Mouse (Mus musculus) heart, embryonic 13.5 days (tissue): ENCODE measurements around the gene Limk2. TPM values are rescaled to one million over a fixed set of nuclear protein-coding genes. Genes with fewer than 3 reads are reported as not detected.
A peak's percentile ranks its signal among the peaks of the same experiment; 100 is the strongest.

Source experiments
- ATAC-seq: fragments of 200-750 bp; cut with Nextera tagmentation; 2 replicates; pipeline ENCODE4 v1.8.0; 2017; ENCODE audit warnings: moderate TSS enrichment; ENCODE audit not compliant: insufficient number of reproducible peaks, low FRiP score, low TSS enrichment; ENCODE audit errors: extremely low read depth
- H3K27ac ChIP-seq: fragments of 300-500 bp; sonication (generic); replicated peaks from 2 replicates; pipeline ENCODE4 v1.5.1; 2015; ENCODE audit warnings: moderate library complexity, mild to moderate bottlenecking, inconsistent platforms
- H3K27me3 ChIP-seq: fragments of 300-500 bp; sonication (generic); replicated peaks from 2 replicates; pipeline ENCODE4 v1.6.1; 2015; ENCODE audit warnings: mild to moderate bottlenecking, inconsistent platforms
- H3K36me3 ChIP-seq: fragments of 300-500 bp; sonication (generic); 2 replicates; pipeline ENCODE4 v1.6.1; 2015; ENCODE audit warnings: mild to moderate bottlenecking, inconsistent platforms
- H3K4me1 ChIP-seq: fragments of 300-500 bp; sonication (generic); 2 replicates; pipeline ENCODE4 v1.6.1; 2015; ENCODE audit warnings: inconsistent platforms
- H3K4me2 ChIP-seq: fragments of 300-500 bp; sonication (generic); 2 replicates; pipeline ENCODE4 v1.6.1; 2015; ENCODE audit warnings: inconsistent platforms, mild to moderate bottlenecking, moderate library complexity
- H3K4me3 ChIP-seq: fragments of 300-500 bp; sonication (generic); 2 replicates; pipeline ENCODE4 v1.5.1; 2015; ENCODE audit warnings: moderate library complexity, mild to moderate bottlenecking, inconsistent platforms
- H3K9ac ChIP-seq: fragments of 300-500 bp; sonication (generic); 2 replicates; pipeline ENCODE4 v1.6.1; 2015; ENCODE audit warnings: inconsistent platforms, mild to moderate bottlenecking, moderate library complexity
- H3K9me3 ChIP-seq: fragments of 300-500 bp; sonication (generic); 2 replicates; pipeline ENCODE4 v1.6.1; 2016; ENCODE audit warnings: inconsistent platforms
- WGBS: fragments of 180-500 bp; shearing (Covaris S2); methylation state at CpG from one replicate; pipeline ENCODE4 v1.1.7; 2015; ENCODE audit warnings: mixed read lengths; 5-methylcytosine and 5-hydroxymethylcytosine counted together
- polyA plus RNA-seq: library from polyadenylated mRNA; unstranded; fragments of >200 nt; fragmentation: Nextera tagmentation; extraction: Ambion mirVana; gene quantifications from 2 replicates; pipeline ENCODE4 v1.2.1, GENCODE M21; 2015

Limk2 gene
- polyA plus RNA-seq, 1 experiment from 2014 or later = 50.4 TPM

DNA sequence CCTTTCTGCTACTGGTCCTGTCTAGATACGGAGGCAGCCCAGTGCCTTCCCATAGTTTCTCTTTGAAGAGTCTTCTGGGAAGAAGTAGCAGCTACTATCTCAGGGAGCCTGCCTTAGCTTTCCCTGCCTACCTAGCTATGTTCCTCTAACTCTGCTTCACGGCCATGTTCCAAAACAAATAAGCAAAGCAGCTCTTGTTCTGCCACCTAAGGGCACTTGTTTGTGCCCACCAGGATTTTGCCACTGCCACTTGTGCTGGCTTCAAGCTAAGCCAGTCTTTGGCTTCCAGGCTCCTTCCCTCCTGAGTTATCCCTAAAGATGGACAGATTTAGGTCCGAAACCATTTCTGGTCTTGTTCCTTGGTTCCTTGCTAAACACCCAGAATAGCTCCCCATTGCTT lies 3.1 kb upstream of the Limk2 start:
- H3K36me3 ChIP-seq = peaks cover 32% of the 10 kb centered on the region
- 67% methylated on average over 3 of the region's 3 CpGs for WGBS
- H3K9me3 ChIP-seq = no peaks in the 10 kb centered on the region
- H3K4me1 ChIP-seq = peaks cover 19% of the 10 kb centered on the region
- no peaks in the 10 kb centered on the region for H3K27me3 ChIP-seq
- H3K4me3 ChIP-seq = no peak overlapping the region
- H3K4me2 ChIP-seq = no peak overlapping the region
- no peak overlapping the region for H3K9ac ChIP-seq
- ATAC-seq = no peak
- H3K27ac ChIP-seq = no peak overlapping the region

DNA sequence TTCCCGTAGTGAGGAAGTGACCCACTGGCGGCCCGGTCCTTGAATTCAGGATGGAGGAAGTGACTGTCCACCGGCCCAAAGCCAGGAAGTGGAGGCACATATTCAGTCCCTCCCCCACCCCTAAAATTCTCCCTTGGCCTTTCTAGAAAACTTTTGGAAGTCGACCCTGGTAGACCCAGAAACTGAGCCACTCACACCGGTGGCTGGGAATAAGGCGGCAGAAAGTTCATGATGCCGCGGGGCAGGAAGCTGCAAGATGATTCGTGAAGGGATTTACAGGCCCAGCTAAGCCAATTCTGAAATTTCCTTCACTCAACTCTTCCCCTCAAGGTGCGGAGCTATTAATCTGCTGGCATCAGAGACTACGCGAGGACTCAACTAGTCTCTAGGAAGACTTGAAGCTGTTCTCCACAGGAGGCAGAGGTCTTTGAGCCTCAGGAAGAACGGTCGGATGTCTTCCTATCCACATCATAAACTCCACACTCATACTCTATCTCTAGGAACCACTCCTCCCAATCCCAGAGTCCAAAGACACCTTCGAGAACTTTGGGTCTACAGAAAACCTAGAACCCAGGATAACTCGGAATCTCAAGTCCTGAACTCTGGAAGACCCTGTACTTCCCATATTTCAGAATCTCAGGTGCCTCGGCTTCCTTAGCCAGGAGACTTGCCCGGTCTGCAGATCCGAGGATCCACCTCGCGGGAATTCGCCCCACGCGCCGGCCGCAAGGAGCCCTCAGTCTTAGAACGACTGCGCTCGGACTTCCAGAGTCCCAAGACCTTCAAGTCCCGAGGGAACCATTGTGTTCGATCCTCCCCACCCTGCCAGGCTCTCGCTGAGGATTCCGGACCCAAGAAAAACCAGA lies 625 bp downstream of the Limk2 start:
- Histone ChIP-seq H3K4me1 (peaks cover 20% of the 10 kb centered on the region), H3K27ac (peak overlapping the region; percentile 71), H3K9ac (peak overlapping the region; percentile 84), H3K27me3 (no peaks in the 10 kb centered on the region), H3K36me3 (no peaks in the 10 kb centered on the region), H3K9me3 (no peaks in the 10 kb centered on the region), H3K4me3 (peak overlapping the region; percentile 76), H3K4me2 (peak overlapping the region; percentile 92)
- no peak for ATAC-seq
- WGBS = 4% methylated on average over 34 of the region's 34 CpGs

DNA sequence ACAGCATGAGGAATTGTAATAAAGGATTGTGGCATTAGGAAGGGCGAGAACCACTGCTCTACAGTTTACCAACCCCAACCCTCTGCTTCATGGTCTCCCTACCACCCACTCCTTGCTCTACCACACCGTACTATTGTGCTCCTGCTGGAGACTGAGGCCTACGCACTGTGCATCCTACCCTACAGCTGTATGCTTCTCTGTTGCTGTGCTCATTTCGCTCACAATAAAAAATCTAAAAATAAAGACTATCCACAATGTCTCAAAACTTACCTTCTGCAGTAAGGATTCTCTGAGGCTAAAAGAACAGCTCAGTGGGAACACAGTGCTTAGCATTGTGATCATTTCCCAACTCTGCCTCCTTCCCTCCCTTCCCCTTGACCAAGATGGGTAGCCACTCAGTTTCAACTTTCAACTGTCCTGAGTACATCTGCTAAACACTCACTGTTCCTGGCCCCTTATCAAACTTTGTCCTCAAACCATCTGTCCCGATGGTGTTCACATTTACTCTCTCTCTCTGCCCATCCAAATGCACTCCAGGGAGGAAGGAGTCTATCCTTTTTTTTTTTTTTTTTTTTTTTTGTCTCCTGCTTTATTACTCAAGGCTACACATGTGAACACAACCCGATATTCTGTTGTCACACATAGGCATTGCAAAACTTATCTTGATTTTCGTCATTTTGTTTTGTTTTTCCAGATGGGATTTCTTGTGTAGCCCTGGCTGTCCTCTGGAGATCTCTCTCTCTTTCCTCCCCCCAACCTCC lies 4.5 kb downstream of the Limk2 start:
- Histone ChIP-seq H3K9ac (no peak overlapping the region), H3K4me3 (no peak overlapping the region), H3K9me3 (no peaks in the 10 kb centered on the region), H3K27me3 (no peaks in the 10 kb centered on the region), H3K4me2 (no peak overlapping the region), H3K27ac (no peak overlapping the region), H3K4me1 (peaks cover 21% of the 10 kb centered on the region), H3K36me3 (no peaks in the 10 kb centered on the region)
- WGBS = 71% methylated on average over 7 of the region's 7 CpGs
- ATAC-seq = no peak

DNA sequence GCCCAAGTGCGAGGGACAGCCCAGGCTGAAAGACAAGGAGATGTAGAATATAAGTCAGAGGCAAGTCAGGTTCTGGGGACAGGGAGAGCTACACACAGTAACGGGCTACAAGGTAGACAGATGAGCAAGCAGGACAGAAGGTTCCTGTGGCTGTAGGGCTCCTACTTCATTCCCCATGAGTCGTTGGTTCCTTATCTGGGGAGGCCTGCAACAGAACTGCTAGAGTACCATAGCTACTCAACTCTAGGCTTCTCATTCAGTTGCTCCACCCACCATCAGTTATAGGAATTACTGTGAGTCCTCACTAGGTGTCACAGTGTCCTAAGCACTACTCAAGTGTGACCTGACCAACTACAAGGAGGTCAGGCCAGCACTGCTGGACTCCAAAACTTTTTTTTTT lies 6.0 kb downstream of the Limk2 start:
- H3K9ac ChIP-seq = no peak overlapping the region
- no peak overlapping the region for H3K4me3 ChIP-seq
- no peaks in the 10 kb centered on the region for H3K36me3 ChIP-seq
- H3K4me2 ChIP-seq = no peak overlapping the region
- no peak overlapping the region for H3K27ac ChIP-seq
- no peaks in the 10 kb centered on the region for H3K27me3 ChIP-seq
- H3K4me1 ChIP-seq = peaks cover 13% of the 10 kb centered on the region
- no peak for ATAC-seq
- H3K9me3 ChIP-seq = no peaks in the 10 kb centered on the region
- WGBS = 60% methylated on average over 3 of the region's 3 CpGs

DNA sequence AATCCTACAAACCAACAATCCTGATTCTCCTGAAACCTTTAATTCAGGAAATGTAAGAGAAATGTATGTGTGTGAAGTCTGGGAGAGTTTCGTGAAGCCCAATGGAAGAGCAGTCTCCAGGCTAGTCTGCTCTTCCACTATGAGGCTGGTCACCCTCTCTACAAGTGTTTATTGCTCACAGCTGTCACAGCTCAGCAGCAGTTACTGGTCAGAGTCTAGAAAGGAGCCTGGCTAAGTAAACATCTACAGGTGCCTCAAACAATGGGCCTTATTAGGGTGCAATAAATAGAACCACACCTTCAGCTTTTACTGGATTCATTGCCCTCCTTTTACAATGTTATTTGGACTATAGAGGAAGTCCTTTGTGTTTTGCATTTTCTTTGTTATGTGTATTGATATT lies 10.7 kb downstream of the Limk2 start:
- no peak overlapping the region for H3K4me2 ChIP-seq
- H3K27me3 ChIP-seq = no peaks in the 10 kb centered on the region
- ATAC-seq = no peak
- H3K4me1 ChIP-seq = peaks cover 16% of the 10 kb centered on the region
- no peak overlapping the region for H3K27ac ChIP-seq
- H3K36me3 ChIP-seq = peaks cover 18% of the 10 kb centered on the region
- 91% methylated on average over 1 of the region's 1 CpGs for WGBS
- no peaks in the 10 kb centered on the region for H3K9me3 ChIP-seq
- no peak overlapping the region for H3K4me3 ChIP-seq
- H3K9ac ChIP-seq = no peak overlapping the region

DNA sequence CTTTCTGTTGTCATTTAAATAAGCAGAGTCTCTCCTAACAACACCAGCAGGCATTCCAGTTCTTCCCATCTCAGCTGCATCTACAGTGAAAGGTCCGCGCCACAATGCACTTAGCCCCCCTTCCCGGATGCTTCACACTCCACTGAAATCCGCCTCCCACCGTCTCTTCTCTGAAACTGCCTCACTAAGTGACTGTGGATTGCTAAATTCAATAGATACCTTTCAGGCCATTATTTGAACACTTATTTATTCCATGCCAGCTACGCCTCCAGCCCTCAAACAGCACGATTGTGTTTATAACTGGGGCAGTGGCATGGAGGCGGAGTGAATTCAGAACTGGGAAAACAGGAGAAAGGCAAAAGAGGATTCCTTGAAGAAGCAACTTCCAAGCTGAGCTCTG lies 12.4 kb downstream of the Limk2 start:
- H3K4me3 ChIP-seq = no peak overlapping the region
- H3K9me3 ChIP-seq = no peaks in the 10 kb centered on the region
- no peaks in the 10 kb centered on the region for H3K27me3 ChIP-seq
- WGBS = 82% methylated on average over 8 of the region's 8 CpGs
- ATAC-seq = no peak
- no peak overlapping the region for H3K27ac ChIP-seq
- no peak overlapping the region for H3K9ac ChIP-seq
- H3K4me1 ChIP-seq = peaks cover 24% of the 10 kb centered on the region
- H3K36me3 ChIP-seq = peaks cover 24% of the 10 kb centered on the region
- H3K4me2 ChIP-seq = no peak overlapping the region

DNA sequence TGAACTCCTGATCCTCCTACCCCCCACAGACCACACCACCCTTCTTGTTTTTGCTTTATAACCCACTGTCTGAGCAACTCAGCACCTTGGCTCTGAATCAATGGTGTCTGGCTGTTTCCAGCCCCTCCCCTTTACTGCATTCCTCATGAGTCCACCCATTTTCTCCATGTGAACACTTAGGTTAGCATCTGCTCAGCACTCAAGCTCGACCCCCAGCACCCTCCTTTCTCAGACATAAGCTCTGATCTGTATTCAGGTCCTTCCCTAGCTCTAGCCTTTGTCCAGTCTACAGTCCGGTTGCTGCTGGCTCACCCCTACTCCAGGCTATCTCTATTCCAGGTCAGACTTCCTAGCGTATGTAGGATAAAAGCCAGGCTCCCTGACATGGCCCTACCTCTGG lies 12.9 kb downstream of the Limk2 start:
- H3K27ac ChIP-seq = no peak overlapping the region
- peaks cover 26% of the 10 kb centered on the region for H3K36me3 ChIP-seq
- no peaks in the 10 kb centered on the region for H3K27me3 ChIP-seq
- no peak overlapping the region for H3K9ac ChIP-seq
- no peak for ATAC-seq
- WGBS = 74% methylated on average over 3 of the region's 3 CpGs
- no peak overlapping the region for H3K4me3 ChIP-seq
- H3K4me1 ChIP-seq = peaks cover 24% of the 10 kb centered on the region
- no peak overlapping the region for H3K4me2 ChIP-seq
- H3K9me3 ChIP-seq = no peaks in the 10 kb centered on the region

DNA sequence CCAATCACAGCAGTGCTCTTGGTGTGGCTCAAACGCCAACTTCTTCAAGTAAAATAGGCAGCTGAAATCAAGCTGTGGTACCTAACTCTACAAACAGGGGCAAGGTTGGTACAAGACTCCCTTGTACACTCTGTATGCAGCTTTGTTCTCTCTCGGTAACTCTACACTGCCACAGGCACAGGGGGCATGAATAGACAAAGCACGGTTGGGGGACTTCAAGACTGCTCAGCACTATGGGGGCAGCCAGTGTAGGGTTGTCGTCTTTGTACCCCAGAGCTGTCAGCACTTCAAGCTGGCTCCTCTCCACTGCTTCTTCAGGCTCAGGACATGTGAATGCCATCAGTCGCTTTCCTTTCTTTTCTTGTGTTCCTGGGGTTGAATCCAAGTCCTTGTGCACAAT lies 14.5 kb downstream of the Limk2 start:
- Histone ChIP-seq H3K36me3 (peaks cover 37% of the 10 kb centered on the region), H3K27me3 (no peaks in the 10 kb centered on the region), H3K27ac (no peak overlapping the region), H3K9ac (no peak overlapping the region), H3K4me2 (no peak overlapping the region), H3K9me3 (no peaks in the 10 kb centered on the region), H3K4me3 (no peak overlapping the region), H3K4me1 (peaks cover 30% of the 10 kb centered on the region)
- 64% methylated on average over 5 of the region's 5 CpGs for WGBS
- no peak for ATAC-seq

DNA sequence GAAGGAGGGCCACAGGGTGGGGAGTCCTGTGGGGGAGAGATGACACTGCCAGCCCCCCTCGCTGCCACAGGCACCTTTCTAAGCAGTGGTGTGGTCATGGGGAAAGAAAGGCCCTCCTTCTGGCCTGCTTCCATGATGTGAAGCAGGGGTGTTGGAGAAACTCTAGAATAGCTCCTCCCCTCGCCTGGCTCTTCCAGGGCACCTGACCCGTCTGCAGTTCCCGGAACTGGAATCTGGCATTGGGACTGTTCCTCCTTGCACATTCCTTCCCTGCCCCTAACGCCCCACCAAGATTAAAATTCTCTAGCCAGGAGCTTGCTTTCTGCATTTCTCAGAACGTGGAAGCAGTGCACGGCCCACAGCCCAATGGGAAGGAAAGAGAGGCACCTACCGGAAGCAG lies 16.5 kb downstream of the Limk2 start:
- peaks cover 31% of the 10 kb centered on the region for H3K4me1 ChIP-seq
- no peak for ATAC-seq
- 53% methylated on average over 8 of the region's 8 CpGs for WGBS

DNA sequence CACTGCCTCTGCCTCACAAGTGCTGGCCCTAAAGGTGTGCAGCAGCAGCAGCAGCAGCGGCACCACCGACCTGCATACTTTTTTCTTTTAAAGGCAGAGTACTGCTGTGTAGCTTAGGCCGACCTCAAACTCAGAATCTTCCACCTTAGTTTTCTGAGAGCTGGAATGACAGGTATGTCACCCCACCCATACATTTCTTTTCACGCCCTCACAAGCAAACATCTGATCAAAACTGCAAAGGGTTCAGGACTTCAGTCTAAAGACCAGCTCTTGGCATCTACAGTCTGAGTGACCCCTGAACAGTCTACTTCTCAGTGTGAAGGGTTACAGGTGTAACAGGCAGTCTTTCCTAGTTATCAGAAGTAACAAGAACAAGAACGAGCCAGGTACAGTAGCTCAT lies 18.2 kb downstream of the Limk2 start:
- no peak for ATAC-seq
- no peak overlapping the region for H3K27ac ChIP-seq
- H3K36me3 ChIP-seq = peaks cover 32% of the 10 kb centered on the region
- H3K9me3 ChIP-seq = no peaks in the 10 kb centered on the region
- peaks cover 39% of the 10 kb centered on the region for H3K4me1 ChIP-seq
- H3K9ac ChIP-seq = no peak overlapping the region
- no peak overlapping the region for H3K4me2 ChIP-seq
- no peaks in the 10 kb centered on the region for H3K27me3 ChIP-seq
- no peak overlapping the region for H3K4me3 ChIP-seq
- WGBS = 82% methylated on average over 5 of the region's 5 CpGs

More for the DNA sequence above, 16.5 kb downstream of the Limk2 start:
- Histone ChIP-seq H3K9me3 (no peaks in the 10 kb centered on the region), H3K27me3 (no peaks in the 10 kb centered on the region), H3K4me2 (no peak overlapping the region), H3K27ac (peak overlapping the region; percentile 48), H3K36me3 (peaks cover 40% of the 10 kb centered on the region), H3K9ac (no peak overlapping the region), H3K4me3 (no peak overlapping the region)

DNA sequence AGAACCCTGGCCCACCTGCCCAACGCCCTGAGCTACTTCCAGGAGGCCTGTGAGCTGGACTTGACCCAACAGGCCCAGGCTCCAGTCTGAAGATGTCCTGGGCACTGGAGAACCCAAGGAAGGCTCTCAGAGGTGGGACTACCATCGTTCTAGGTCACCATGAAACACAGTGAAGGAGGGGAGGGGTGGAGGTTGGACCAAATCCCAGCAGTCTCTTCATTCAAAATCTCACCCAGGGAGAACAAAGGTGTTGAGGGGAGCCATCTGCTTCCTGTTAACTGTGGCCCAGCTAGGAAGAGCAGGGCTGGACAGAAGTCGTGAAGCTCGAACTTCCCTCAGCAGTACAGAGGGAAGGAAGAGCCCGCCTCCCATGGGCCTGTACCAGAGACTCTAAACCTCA lies 19.0 kb downstream of the Limk2 start:
- WGBS = 55% methylated on average over 5 of the region's 5 CpGs
- no peak overlapping the region for H3K4me3 ChIP-seq

More for the DNA sequence above, 19.0 kb downstream of the Limk2 start:
- Histone ChIP-seq H3K36me3 (peaks cover 28% of the 10 kb centered on the region), H3K9me3 (no peaks in the 10 kb centered on the region), H3K9ac (no peak overlapping the region), H3K27me3 (no peaks in the 10 kb centered on the region), H3K4me1 (peaks cover 39% of the 10 kb centered on the region), H3K27ac (no peak overlapping the region), H3K4me2 (no peak overlapping the region)
- no peak for ATAC-seq
